Mouse (Mus musculus) small intestine, adult 2 months (tissue): ENCODE measurements at regions not wholly inside any gene's neighbourhood (a gene's known extent, or its start where the extent isn't known, plus 50 kb on each side); places are given as distances from the start of the nearest gene placed in this dataset.

Experiments
- CTCF ChIP-seq: fragments of 200-500 bp; IDR thresholded peaks from 2 replicates; pipeline ENCODE4 v1.5.1; 2012; ENCODE audit warnings: low read depth, mild to moderate bottlenecking, control low read depth, inconsistent platforms, low read length, moderate library complexity, mixed read lengths; ENCODE audit not compliant: insufficient replicate concordance, insufficient read length; ENCODE audit errors: extremely low read depth
- POLR2A ChIP-seq: fragments of 200-500 bp; IDR thresholded peaks from 2 replicates; pipeline ENCODE4 v1.6.1; 2012; ENCODE audit warnings: low read depth, mild to moderate bottlenecking, control low read depth, inconsistent platforms, low read length, moderate library complexity

DNA sequence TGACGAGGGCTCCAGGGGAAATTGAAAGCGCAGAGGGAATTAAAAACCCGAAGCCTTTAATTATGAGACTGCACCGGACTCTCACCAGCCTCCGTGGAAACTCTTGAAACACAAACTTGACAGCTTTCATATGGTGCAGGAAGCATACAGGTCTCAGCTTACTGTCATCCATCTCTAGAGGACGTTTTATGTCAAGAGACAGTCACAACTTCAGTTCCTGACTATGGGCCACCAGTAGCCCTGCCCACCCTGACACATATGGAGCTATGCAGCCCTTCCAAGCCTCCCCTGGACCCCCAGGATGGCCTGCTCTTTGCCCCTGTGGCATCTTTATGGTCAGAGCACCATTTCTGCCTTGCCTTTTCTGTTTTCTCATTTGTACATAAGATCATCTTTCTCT is 530.0 kb downstream of the Vrk1 start:
- TF ChIP-seq CTCF (no peak), POLR2A (no peak)
